Mouse (Mus musculus): ENCODE results near the gene Gpr85. TPM values are rescaled to one million over a fixed set of nuclear protein-coding genes. Genes with fewer than 3 reads are reported as not detected.

Gpr85 gene
- total RNA-seq, 1 experiment from 2014 or later: 1.6 TPM

- no peak for DNase-seq
These were observed 23.1 kb downstream of the Gpr85 start for GRCm38 (mm10) chr6:13816661-13817060.

GRCm38 (mm10) chr6:13812157-13812556 lies 27.6 kb downstream of the Gpr85 start:
- DNase-seq: no peak

DNA sequence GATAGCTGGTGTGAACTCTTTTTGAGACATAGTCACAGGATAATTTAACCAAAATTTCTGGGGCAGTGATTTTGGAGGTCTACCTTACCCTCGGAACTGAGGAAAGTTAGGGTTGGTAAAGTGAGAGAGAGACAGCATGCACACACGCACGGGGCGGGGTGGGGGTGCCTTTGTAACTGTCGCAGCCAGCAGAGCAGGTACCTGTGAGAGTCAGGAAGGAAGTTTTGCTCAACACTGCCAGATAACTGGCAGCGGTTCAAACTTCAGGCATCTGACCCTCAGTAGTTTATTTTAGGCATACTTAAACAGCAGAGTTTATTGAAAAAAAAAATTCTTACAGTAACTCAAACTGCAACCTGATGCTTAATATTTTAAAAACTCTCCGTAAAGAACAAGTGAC lies 39.7 kb downstream of the Gpr85 start:
- DNase-seq: no peak

DNA sequence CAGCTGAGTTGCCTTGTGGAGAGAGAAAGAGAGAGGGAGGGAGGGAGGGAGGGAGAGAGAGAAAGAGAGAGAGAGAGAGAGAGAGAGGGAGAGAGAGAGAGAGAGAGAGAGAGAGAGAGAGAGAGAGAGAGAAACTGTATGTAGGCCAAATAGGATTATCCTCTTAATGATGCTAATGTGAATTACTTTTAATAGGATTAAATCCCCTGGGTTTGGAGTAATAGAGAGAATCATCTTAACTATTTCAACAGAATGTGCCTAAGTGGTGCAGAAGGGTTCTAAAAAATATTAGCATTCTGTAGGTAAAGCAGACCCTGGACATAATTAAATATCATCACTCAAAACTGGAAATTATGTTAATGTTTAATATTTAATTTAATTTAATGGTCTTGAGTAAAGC lies 42.4 kb downstream of the Gpr85 start:
- no peak for DNase-seq

Other genes starting within 250 kb of the Gpr85 start
- gene Tmem168, start 231.8 kb downstream of the Gpr85 start, total RNA-seq (2021): 23.6 and 30.6 TPM in 2 replicates
- gene Bmt2, start 162.0 kb downstream of the Gpr85 start, total RNA-seq (2021): 13.5 and 14.6 TPM in 2 replicates
- gene 2610001J05Rik, start 31.6 kb upstream of the Gpr85 start, total RNA-seq (2021): 43.1 and 46.1 TPM in 2 replicates

All from adrenal gland, postnatal 25 days (tissue).